Mouse (Mus musculus) embryonic facial prominence, embryonic 15.5 days (tissue): Measurements from ENCODE around the gene Cog1. TPM values are rescaled to one million over a fixed set of nuclear protein-coding genes. Genes with fewer than 3 reads are reported as not detected.
A peak's percentile ranks its signal among the peaks of the same experiment; 100 is the strongest.

Experiments used
- ATAC-seq: fragments of 200-750 bp; cut with Nextera tagmentation; 2 replicates; pipeline ENCODE4 v1.8.0; 2017; ENCODE audit warnings: low read depth, moderate TSS enrichment; ENCODE audit not compliant: insufficient number of reproducible peaks, low FRiP score, low TSS enrichment
- H3K27ac ChIP-seq: fragments of 300-500 bp; sonication (generic); replicated peaks from 2 replicates; pipeline ENCODE4 v1.5.1; 2015; ENCODE audit warnings: mild to moderate bottlenecking, inconsistent platforms
- H3K27me3 ChIP-seq: fragments of 300-500 bp; sonication (generic); 2 replicates; pipeline ENCODE4 v1.6.1; 2015; ENCODE audit warnings: inconsistent platforms
- H3K36me3 ChIP-seq: fragments of 300-500 bp; sonication (generic); 2 replicates; pipeline ENCODE4 v1.6.1; 2015; ENCODE audit warnings: mild to moderate bottlenecking, inconsistent platforms
- H3K4me1 ChIP-seq: fragments of 300-500 bp; sonication (generic); 2 replicates; pipeline ENCODE4 v1.6.1; 2015; ENCODE audit warnings: inconsistent platforms
- H3K4me2 ChIP-seq: fragments of 300-500 bp; sonication (generic); replicated peaks from 2 replicates; pipeline ENCODE4 v1.6.1; 2015; ENCODE audit warnings: mild to moderate bottlenecking, inconsistent platforms
- H3K4me3 ChIP-seq: fragments of 300-500 bp; sonication (generic); replicated peaks from 2 replicates; pipeline ENCODE4 v1.5.1; 2015; ENCODE audit warnings: mild to moderate bottlenecking, inconsistent platforms
- H3K9ac ChIP-seq: fragments of 300-500 bp; sonication (generic); 2 replicates; pipeline ENCODE4 v1.6.1; 2015; ENCODE audit warnings: inconsistent platforms
- H3K9me3 ChIP-seq: fragments of 300-500 bp; sonication (generic); replicated peaks from 2 replicates; pipeline ENCODE4 v1.6.1; 2016; ENCODE audit warnings: inconsistent platforms
- WGBS: fragments of 180-500 bp; shearing (Covaris S2); methylation state at CpG from one replicate; pipeline ENCODE4 v1.1.7; 2015; 5-methylcytosine and 5-hydroxymethylcytosine counted together
- polyA plus RNA-seq: library from polyadenylated mRNA; unstranded; fragments of >200 nt; fragmentation: Nextera tagmentation; extraction: Ambion mirVana; gene quantifications from 2 replicates; pipeline ENCODE4 v1.2.1, GENCODE M21; 2015

Gene Cog1
- polyA plus RNA-seq, 1 experiment from 2014 or later, result 27.6 TPM

DNA sequence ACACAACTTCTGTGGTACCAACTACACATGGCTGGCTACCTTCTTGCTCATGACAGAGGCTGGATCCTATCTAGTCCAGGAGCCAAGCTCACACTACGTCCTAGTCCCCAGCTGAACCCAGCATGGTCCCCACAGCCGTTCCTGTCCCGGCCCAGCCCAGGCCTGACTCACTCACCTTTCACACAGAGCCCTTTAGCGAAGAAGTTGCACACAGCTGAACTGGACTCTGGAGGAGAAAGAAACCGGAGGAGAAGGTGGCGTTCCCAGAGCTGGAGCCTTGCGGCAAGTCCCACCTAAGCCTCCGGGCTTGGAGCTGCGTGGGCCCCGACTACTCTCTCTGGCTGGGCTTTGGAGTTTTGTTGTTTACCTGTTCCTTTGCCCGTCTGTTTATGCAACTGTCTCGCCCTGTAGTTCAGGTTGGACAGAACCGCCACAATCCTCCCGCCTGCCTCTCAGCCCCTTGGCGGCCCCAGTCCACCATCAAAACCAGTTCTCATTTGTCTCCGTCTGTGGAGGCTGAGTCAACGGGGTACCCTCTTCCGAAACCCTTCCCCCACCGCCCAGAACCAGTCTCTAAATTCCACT lies 59.8 kb downstream of the Cog1 start:
- 51% methylated on average over 19 of the region's 19 CpGs for WGBS
- Histone ChIP-seq H3K36me3 (no peaks in the 10 kb centered on the region), H3K4me2 (0 out of 2 replicates have a peak overlapping the region, but pooled peaks have one; percentile 8), H3K9ac (no peak overlapping the region), H3K27me3 (no peaks in the 10 kb centered on the region), H3K27ac (peak overlapping the region; percentile 48; the same call in 1 of the 2 replicates), H3K4me3 (no peak overlapping the region), H3K9me3 (no peaks in the 10 kb centered on the region), H3K4me1 (peaks cover 32% of the 10 kb centered on the region)
- ATAC-seq, result no peak

DNA sequence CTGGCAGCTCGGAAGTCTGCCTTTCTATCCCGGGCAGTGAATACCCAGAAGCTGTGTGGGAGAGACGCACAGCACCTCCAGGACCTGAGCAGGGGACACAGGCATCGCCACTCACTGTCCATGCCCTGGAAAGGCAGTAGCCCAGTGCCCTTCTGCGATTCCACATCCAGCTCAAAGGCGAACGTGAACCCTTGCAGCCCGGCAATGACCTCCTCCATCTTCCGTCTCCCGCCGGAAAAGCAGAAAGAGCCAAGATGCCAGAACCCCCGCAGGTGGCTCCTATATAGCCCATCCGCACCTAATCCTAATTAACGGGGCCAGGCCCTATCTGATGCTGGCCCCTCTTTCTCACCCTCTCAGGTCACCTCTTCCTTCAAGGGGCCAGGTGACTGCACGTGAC lies 60.3 kb downstream of the Cog1 start:
- Histone ChIP-seq H3K4me3 (no peak overlapping the region), H3K9ac (no peak overlapping the region), H3K4me1 (peaks cover 27% of the 10 kb centered on the region), H3K9me3 (no peaks in the 10 kb centered on the region), H3K4me2 (0 out of 2 replicates have a peak overlapping the region, but pooled peaks have one; percentile 8), H3K27me3 (no peaks in the 10 kb centered on the region), H3K27ac (peak overlapping the region; percentile 48), H3K36me3 (no peaks in the 10 kb centered on the region)
- no peak for ATAC-seq
- WGBS, result 22% methylated on average over 15 of the region's 15 CpGs

DNA sequence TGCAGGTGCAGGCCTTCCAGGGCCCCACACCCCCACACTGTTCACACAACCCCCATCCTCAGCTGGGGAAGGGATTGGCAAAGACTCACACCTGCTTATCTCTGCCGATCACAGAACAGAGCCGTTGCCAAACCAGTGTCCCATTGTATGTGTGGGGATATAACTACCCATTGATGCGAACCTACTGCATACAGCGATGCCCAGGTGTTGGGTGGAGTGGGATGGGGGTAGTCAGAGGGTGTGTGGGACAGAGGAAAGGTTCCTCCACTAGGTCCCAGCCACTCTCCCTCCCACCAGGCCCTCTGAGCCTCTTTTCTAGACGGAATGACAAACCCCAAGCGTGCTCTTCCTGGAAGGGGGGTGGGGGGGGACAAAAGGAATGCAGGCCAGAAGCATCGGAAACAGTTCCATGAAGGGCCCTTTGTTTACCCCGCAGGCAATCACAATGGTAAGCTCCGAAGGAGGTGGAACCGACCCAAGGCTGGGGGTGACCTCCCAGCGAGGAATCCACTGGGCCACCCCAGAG lies 60.8 kb downstream of the Cog1 start, which contains the start of gene Cpsf4l:
TSS of gene Cpsf4l (minus strand) at position 287 of the 526 bp plus-strand sequence.
- Histone ChIP-seq H3K36me3 (no peaks in the 10 kb centered on the region), H3K9ac (no peak within 1 kb of the TSS), H3K4me2 (0 out of 2 replicates have a peak within 1 kb of the TSS, but pooled peaks have one; percentile 8), H3K9me3 (no peaks in the 10 kb centered on the region), H3K27ac (peak within 1 kb of the TSS; percentile 83), H3K27me3 (no peaks in the 10 kb centered on the region), H3K4me1 (peaks cover 25% of the 10 kb centered on the region), H3K4me3 (no peak within 1 kb of the TSS)
- ATAC-seq, result peak; percentile 41; the same call in 1 of the 2 replicates
- WGBS, result 8% methylated on average over 11 of the region's 11 CpGs

DNA sequence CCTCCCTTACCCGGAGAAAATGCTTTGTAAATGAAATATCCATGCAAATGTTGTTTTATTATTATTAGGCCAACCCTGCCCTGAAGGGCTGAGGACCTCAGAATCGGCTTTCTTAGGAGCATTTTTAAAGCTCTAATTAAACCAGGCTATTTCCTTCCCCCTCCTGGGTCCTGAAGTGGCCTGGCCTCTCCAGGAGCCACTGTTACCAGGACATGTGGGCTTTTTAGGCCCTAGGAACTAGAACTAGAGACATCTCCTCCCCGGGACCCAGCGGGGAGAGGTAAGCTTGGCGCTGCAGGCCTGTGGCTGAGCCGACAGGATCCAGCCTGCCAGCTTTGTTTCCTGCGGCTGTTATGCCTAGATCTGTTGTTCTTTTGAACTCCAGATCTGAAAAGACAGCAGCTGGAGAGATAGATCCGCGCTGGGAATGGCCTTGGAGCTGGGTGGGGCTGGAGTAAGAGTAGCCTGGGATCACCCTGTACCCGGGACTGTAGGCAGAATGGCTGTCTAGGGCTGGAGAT lies 61.3 kb downstream of the Cog1 start:
- Histone ChIP-seq H3K27ac (peak overlapping the region; percentile 83), H3K4me2 (0 out of 2 replicates have a peak overlapping the region, but pooled peaks have one; percentile 3), H3K27me3 (no peaks in the 10 kb centered on the region), H3K36me3 (no peaks in the 10 kb centered on the region), H3K4me3 (no peak overlapping the region), H3K9ac (no peak overlapping the region), H3K4me1 (peaks cover 25% of the 10 kb centered on the region), H3K9me3 (no peaks in the 10 kb centered on the region)
- WGBS, result 5% methylated on average over 10 of the region's 10 CpGs
- ATAC-seq, result no peak

DNA sequence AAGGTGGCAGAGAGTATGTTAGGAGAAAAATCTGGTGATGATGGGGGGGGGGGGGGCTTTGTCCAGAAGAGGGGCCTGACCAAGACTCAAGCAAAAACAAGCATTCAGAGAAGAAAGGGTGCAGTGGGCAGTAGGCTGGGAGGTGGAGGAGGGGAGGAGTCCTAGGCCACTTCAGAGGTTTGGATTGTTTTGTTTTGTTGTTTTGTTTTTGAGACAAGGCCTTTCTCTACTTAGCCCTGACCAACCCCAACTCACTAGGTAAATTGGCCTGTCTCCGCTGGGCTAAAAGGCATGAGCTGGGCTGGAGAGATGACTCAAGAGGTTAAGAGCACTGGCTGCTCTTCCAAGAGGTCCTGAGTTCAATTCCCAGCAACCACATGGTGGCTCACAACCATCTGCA lies 62.1 kb downstream of the Cog1 start:
- Histone ChIP-seq H3K9me3 (no peaks in the 10 kb centered on the region), H3K9ac (no peak overlapping the region), H3K4me3 (no peak overlapping the region), H3K27ac (peak overlapping the region; percentile 83; the same call in 1 of the 2 replicates), H3K4me1 (peaks cover 25% of the 10 kb centered on the region), H3K4me2 (no peak overlapping the region), H3K36me3 (no peaks in the 10 kb centered on the region), H3K27me3 (no peaks in the 10 kb centered on the region)
- WGBS, result 65% methylated on average over 1 of the region's 1 CpGs
- ATAC-seq, result no peak

DNA sequence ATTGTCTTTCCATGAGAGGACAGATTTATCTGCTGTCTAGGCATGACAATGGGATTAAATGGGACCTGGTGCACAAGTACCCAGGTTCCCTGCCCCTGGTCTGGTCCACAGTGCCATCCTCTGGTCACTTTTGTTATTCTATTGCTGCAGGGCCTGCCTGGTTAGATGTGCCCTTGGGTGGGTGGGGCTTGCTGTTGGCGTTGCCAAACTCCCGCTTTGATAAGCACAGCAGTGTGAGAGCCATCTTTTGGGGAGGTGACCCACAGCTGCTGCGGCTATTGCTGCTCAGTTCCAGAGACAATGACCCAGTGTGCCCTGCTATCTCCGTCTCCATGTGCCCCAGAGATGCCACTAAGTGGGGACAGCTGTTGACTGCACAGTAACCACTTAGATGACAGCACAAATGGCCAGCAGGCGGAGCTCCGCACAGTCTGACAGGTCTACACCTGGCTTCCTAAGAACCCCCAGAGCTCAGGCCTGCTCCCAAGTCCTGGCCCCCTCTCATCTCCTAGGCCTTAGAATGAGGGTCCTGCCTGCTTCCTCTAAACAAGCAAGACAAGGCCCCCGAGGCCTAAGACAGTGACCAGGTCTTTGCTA lies 66.2 kb downstream of the Cog1 start:
- Histone ChIP-seq H3K27me3 (no peaks in the 10 kb centered on the region), H3K27ac (no peak overlapping the region), H3K4me2 (no peak overlapping the region), H3K9me3 (no peaks in the 10 kb centered on the region), H3K36me3 (no peaks in the 10 kb centered on the region), H3K4me3 (no peak overlapping the region), H3K4me1 (peaks cover 17% of the 10 kb centered on the region), H3K9ac (no peak overlapping the region)
- WGBS, result 68% methylated on average over 7 of the region's 7 CpGs
- ATAC-seq, result no peak

DNA sequence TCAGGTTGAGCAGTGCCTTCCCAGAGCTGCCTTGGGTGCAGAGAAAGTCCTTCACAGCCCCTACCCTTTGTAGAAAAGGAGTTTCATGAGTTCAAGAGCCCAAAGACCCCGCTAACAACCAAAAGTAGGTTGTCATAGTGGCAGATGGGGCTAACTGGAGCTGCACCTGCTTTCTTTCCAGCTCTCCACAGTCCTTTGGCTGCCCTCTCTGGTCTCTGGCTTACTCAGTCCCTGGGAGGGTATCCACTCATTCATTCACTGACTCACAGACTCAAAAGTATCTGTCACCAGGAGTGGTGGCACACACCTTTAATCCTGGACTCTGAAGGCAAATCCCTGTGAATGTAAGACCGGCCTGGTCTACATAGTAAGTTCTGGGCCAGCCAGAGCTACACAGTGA lies 67.2 kb downstream of the Cog1 start:
- ATAC-seq, result no peak

More for the DNA sequence above, 67.2 kb downstream of the Cog1 start:
- Histone ChIP-seq H3K9ac (no peak overlapping the region), H3K4me3 (no peak overlapping the region), H3K36me3 (no peaks in the 10 kb centered on the region), H3K9me3 (no peaks in the 10 kb centered on the region), H3K27me3 (no peaks in the 10 kb centered on the region), H3K27ac (no peak overlapping the region), H3K4me1 (peaks cover 10% of the 10 kb centered on the region; the same call in 1 of the 2 replicates), H3K4me2 (no peak overlapping the region)
- 94% methylated on average over 2 of the region's 2 CpGs for WGBS

Other genes starting within 250 kb of the Cog1 start
- gene Sstr2, start 29.8 kb upstream of the Cog1 start, polyA plus RNA-seq, result 1.0 and 1.6 TPM in 2 replicates
- gene Slc39a11, start 910 bp downstream of the Cog1 start, polyA plus RNA-seq, result 26.9 and 27.0 TPM in 2 replicates
- 48.6 and 49.5 TPM in 2 replicates for gene Fam104a, start 35.0 kb downstream of the Cog1 start, polyA plus RNA-seq
- 19.2 and 19.6 TPM in 2 replicates for gene D11Wsu47e, start 35.2 kb downstream of the Cog1 start, polyA plus RNA-seq
- 1.6 and 2.1 TPM in 2 replicates for gene Cpsf4l, start 60.8 kb downstream of the Cog1 start, polyA plus RNA-seq
- gene Cdc42ep4, start 102.7 kb downstream of the Cog1 start, polyA plus RNA-seq, result 82.2 and 86.2 TPM in 2 replicates